Mouse (Mus musculus): ENCODE results near the gene Tmem132c.

DNA sequence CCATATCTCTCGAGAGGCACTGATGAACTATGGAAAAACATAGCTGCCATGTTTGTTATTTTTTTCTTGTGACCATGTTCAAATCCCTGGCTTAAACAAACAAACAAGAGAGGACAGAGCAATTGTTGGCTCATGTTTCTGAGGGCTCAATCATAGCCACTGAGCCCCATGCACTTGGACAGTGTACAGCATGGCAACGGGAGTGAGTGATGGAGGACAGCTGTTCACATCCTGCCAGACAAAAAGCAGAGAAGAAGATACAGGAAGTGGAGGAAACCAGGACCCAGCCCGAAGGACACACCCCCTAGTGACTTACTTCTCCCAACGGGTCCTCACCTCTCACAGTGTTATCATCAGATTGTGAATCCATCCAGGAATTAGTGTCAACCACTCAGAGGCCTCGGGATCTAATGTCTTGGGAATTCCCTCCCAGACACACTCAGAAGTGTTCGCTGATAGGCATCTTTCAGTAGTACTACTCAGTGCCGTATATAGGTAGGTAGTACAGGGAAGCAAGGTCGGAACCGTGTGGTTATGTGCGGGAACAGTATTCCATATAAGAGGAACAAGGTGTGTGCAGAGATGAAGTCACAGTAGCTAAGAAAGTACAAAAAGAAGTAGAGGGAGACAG, 285.9 kb downstream of the Tmem132c start:
- TF ChIP-seq CTCF (IDR thresholded peaks at IDR 0.05; ENCODE audit: extremely low read depth, insufficient read length, insufficient replicate concordance, low read depth, low read length) (no peak), POLR2A (IDR thresholded peaks at IDR 0.05; ENCODE audit: low read depth, low read length) (no peak)

Measured in small intestine, adult 2 months (tissue).